Mouse (Mus musculus) MEL-GATA-1-ER (cell line): ENCODE results near the gene Siah1a.

Experiments used
- DNase-seq: peaks from one replicate; pipeline ENCODE4 v3.0.0-alpha.2; 2012; ENCODE audit warnings: low read depth; ENCODE audit errors: extremely low read depth

Gene Siah1a

GRCm38 (mm10) chr8:86705317-86705716, 40.4 kb downstream of the Siah1a start:
- DNase-seq = no peak

GRCm38 (mm10) chr8:86702453-86702852, 43.3 kb downstream of the Siah1a start:
- DNase-seq = no peak

GRCm38 (mm10) chr8:86699471-86699870, 46.3 kb downstream of the Siah1a start:
- DNase-seq = no peak

- DNase-seq = no peak
Observed at GRCm38 (mm10) chr8:86698811-86699421, 46.8 kb downstream of the Siah1a start.

GRCm38 (mm10) chr8:86695703-86696102, 50.0 kb downstream of the Siah1a start:
- no peak for DNase-seq

- no peak for DNase-seq
Observed at GRCm38 (mm10) chr8:86694011-86694410, 51.7 kb downstream of the Siah1a start.

- no peak for DNase-seq
Observed at GRCm38 (mm10) chr8:86692107-86692506, 53.6 kb downstream of the Siah1a start.

GRCm38 (mm10) chr8:86686629-86687028, 59.1 kb downstream of the Siah1a start:
- DNase-seq = no peak
